Mouse (Mus musculus) heart, postnatal 0 days (tissue): ENCODE data around the gene Magi1. TPM values are rescaled to one million over a fixed set of nuclear protein-coding genes. Genes with fewer than 3 reads are reported as not detected.

Experiments
- ATAC-seq: fragments of 200-750 bp; cut with Nextera tagmentation; 2 replicates; pipeline ENCODE4 v1.8.0; 2017; ENCODE audit warnings: low read depth, moderate number of reproducible peaks, moderate library complexity; ENCODE audit not compliant: insufficient read depth
- DNase-seq: peaks from one replicate; pipeline ENCODE4 v3.0.0-alpha.2; 2016; ENCODE audit warnings: low spot score
- H3K27ac ChIP-seq: fragments of 300-500 bp; sonication (generic); 2 replicates; pipeline ENCODE4 v1.5.1; 2014; ENCODE audit warnings: low read depth, mild to moderate bottlenecking
- H3K27me3 ChIP-seq: fragments of 300-500 bp; sonication (generic); 2 replicates; pipeline ENCODE4 v1.6.1; 2014; ENCODE audit warnings: low read length, mixed read lengths; ENCODE audit not compliant: control insufficient read depth, insufficient read depth
- H3K36me3 ChIP-seq: fragments of 300-500 bp; sonication (generic); replicated peaks from 2 replicates; pipeline ENCODE4 v1.6.1; 2014; ENCODE audit warnings: low read length, mixed read lengths; ENCODE audit not compliant: control insufficient read depth, insufficient read depth
- H3K4me1 ChIP-seq: fragments of 300-500 bp; sonication (generic); 2 replicates; pipeline ENCODE4 v1.6.1; 2014; ENCODE audit warnings: antibody characterized with exemption; ENCODE audit not compliant: control insufficient read depth, insufficient read depth
- H3K4me2 ChIP-seq: fragments of 300-500 bp; sonication (generic); 2 replicates; pipeline ENCODE4 v1.6.1; 2014; ENCODE audit warnings: low read depth, mild to moderate bottlenecking, low read length, moderate library complexity
- H3K4me3 ChIP-seq: fragments of 300-500 bp; sonication (generic); 2 replicates; pipeline ENCODE4 v1.5.1; 2014; ENCODE audit warnings: low read depth, low read length
- H3K9ac ChIP-seq: fragments of 300-500 bp; sonication (generic); replicated peaks from 2 replicates; pipeline ENCODE4 v1.6.1; 2014; ENCODE audit warnings: low read depth, low read length, mixed read lengths
- H3K9me3 ChIP-seq: fragments of 300-500 bp; sonication (generic); replicated peaks from 2 replicates; pipeline ENCODE4 v1.6.1; 2016; ENCODE audit warnings: low read length; ENCODE audit not compliant: control insufficient read depth
- CTCF ChIP-seq: IDR thresholded peaks from 2 replicates; pipeline ENCODE4 v1.5.1; 2016; ENCODE audit warnings: antibody characterized with exemption, control low read depth, low read depth
- EP300 ChIP-seq: IDR thresholded peaks from 2 replicates; pipeline ENCODE4 v1.6.1; 2016; ENCODE audit warnings: antibody characterized with exemption, low read depth
- WGBS: fragments of 180-500 bp; shearing (Covaris S2); extraction: QIAGEN DNeasy Blood & Tissue Kit; methylation state at CpG from one replicate; pipeline ENCODE4 v1.1.7; 2014; 5-methylcytosine and 5-hydroxymethylcytosine counted together
- polyA plus RNA-seq: library from polyadenylated mRNA; unstranded; fragments of >200 nt; fragmentation: Nextera tagmentation; extraction: Ambion mirVana; gene quantifications from 2 replicates; pipeline ENCODE4 v1.2.1, GENCODE M21; 2015
- total RNA-seq: library from RNA; depleted of rRNA; stranded (reverse); fragments of >200 nt; gene quantifications from 2 replicates; pipeline ENCODE4 v1.2.3, GENCODE M21; 2014; ENCODE audit warnings: low replicate concordance

The Magi1 gene
- total and polyA plus RNA-seq, 2 experiments from 2014 or later: 4.6 to 15.3 TPM

DNA sequence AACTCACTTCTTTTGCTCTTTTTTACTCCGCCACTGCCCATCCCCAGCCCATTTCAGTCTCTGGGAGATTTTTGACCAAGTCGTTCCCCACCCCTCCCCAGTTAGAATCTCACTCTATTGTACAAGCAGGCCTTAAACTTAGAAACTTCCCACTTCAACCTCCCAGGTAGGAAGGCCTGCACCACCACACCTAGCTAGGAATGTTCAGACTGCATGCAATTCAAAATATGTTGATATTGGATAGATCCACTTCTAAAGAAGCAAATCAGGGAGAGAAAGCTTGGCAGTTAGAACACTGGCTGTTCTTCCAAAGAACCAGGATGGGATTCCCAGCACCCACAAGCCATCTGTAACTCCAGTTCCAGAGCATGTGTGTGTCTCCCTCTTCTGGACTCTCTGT, 81.8 kb downstream of the Magi1 start:
- H3K27ac ChIP-seq: no peak overlapping the region
- H3K4me1 ChIP-seq: peaks cover 47% of the 10 kb centered on the region
- no peak for ATAC-seq
- DNase-seq: no peak
- TF ChIP-seq EP300: no peak
- TF ChIP-seq CTCF: no peak
- no peaks in the 10 kb centered on the region for H3K27me3 ChIP-seq
- no peak overlapping the region for H3K9ac ChIP-seq
- H3K4me3 ChIP-seq: no peak overlapping the region
- H3K4me2 ChIP-seq: no peak overlapping the region
- 94% methylated on average over 2 of the region's 2 CpGs for WGBS
- no peaks in the 10 kb centered on the region for H3K36me3 ChIP-seq
- no peaks in the 10 kb centered on the region for H3K9me3 ChIP-seq

DNA sequence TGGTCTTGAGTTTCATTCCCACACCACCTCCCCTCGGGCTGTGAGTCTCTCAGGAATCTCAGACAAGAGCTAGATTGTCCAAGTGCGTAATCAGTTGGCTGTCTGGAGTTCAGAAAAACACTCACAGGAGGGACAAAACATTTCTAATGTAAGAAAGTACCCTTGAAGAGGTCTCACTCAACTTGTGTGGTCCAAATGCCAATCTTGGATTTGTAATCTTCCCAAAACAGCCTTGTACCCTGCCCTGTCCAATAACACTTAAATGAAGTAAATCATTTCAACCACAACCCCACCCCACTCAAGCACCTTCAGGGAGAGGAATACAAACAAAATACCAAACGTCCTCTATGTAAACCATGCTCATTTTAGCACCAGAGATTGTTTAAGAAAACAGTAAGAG, 82.8 kb downstream of the Magi1 start:
- H3K4me2 ChIP-seq: no peak overlapping the region
- no peak overlapping the region for H3K9ac ChIP-seq
- H3K27me3 ChIP-seq: no peaks in the 10 kb centered on the region
- WGBS: 46% methylated on average over 3 of the region's 3 CpGs
- peaks cover 47% of the 10 kb centered on the region for H3K4me1 ChIP-seq
- ATAC-seq (no peak), DNase-seq (no peak)
- H3K9me3 ChIP-seq: no peaks in the 10 kb centered on the region
- H3K36me3 ChIP-seq: no peaks in the 10 kb centered on the region
- H3K27ac ChIP-seq: no peak overlapping the region
- no peak overlapping the region for H3K4me3 ChIP-seq
- TF ChIP-seq EP300: no peak
- TF ChIP-seq CTCF: no peak

DNA sequence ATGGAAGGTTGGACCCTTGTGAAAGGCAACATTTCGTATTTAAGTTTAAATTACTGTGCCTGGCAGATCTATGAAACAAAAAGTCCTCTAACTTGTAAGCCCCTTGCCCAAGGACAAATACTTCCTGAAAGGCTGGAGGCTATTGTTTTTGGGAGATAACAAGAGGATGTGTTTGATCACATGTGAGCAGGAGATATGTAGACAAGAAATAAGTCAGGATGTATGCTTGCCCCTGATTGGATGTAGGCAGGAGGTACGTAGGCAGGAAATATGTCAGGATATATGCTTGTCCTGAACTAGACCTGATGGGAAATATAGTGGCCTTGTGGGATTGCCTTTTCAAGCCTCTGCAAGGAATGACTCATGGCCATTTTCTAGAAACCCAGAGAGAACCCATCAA, 84.0 kb downstream of the Magi1 start:
- Histone ChIP-seq H3K27ac (no peak overlapping the region), H3K36me3 (no peaks in the 10 kb centered on the region), H3K4me1 (peaks cover 44% of the 10 kb centered on the region), H3K9me3 (no peaks in the 10 kb centered on the region), H3K4me2 (no peak overlapping the region), H3K27me3 (no peaks in the 10 kb centered on the region), H3K4me3 (no peak overlapping the region), H3K9ac (no peak overlapping the region)
- TF ChIP-seq EP300 (no peak), CTCF (no peak)
- no peak for DNase-seq
- WGBS: 69% methylated on average over 2 of the region's 2 CpGs
- ATAC-seq: no peak

DNA sequence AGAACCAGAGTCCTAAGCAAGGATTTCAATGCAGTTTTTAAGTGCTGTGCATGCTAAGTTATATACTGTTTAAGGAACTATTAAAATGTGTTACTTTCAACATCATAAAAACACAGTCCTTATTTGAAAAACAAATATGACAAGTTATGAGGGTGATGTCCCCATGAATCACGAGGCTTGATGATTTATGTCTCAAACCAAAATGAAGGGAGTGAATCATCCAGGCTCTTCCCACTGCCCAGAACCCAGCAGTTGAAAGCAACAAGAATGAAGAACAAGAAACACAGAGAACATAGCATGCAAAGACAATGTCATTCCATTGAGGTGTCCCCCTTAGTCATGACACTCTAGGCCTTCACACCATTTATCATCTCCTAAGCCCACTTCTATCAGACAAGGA, 85.9 kb downstream of the Magi1 start:
- no peak overlapping the region for H3K4me3 ChIP-seq
- no peak overlapping the region for H3K4me2 ChIP-seq
- no peak overlapping the region for H3K27ac ChIP-seq
- H3K27me3 ChIP-seq: no peaks in the 10 kb centered on the region
- WGBS: 74% methylated on average over 1 of the region's 1 CpGs
- no peak for ATAC-seq
- no peaks in the 10 kb centered on the region for H3K9me3 ChIP-seq
- no peak overlapping the region for H3K9ac ChIP-seq
- no peak for DNase-seq
- TF ChIP-seq EP300: no peak
- TF ChIP-seq CTCF: no peak
- H3K36me3 ChIP-seq: no peaks in the 10 kb centered on the region
- H3K4me1 ChIP-seq: peaks cover 26% of the 10 kb centered on the region

DNA sequence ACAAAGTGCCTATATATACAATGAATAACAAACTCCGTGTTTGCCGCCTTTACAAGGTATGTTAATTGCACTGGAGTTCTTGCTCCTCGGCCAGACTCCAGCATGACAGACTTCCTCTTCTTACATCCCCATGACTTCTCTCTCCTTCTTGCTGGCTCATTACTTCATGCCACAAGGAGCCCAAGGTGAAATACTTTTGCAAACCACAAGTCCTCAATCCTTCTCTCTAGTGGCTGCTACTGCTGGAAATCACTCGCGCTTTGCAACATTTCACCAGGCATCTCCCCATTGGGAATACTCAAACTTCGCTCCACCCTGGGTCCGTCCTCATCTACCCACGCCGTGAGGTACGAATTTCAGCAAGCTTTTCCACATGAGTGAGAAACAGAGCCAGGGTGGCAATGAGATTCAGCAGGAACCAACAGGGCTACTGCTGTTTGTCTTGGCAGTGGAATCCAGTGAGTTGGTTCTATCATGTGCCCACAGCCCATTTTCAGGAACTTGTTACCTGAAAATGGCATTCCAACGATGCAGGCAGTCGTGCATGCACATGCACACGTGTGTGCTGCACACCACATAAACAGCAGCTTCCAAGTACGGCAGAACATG, 88.3 kb downstream of the Magi1 start:
- 79% methylated on average over 14 of the region's 14 CpGs for WGBS
- Histone ChIP-seq H3K4me2 (no peak overlapping the region), H3K36me3 (no peaks in the 10 kb centered on the region), H3K4me1 (peaks cover 21% of the 10 kb centered on the region), H3K9me3 (no peaks in the 10 kb centered on the region), H3K4me3 (no peak overlapping the region), H3K27ac (no peak overlapping the region), H3K27me3 (no peaks in the 10 kb centered on the region), H3K9ac (no peak overlapping the region)
- TF ChIP-seq EP300 (no peak), CTCF (no peak)
- DNase-seq: no peak
- ATAC-seq: no peak

DNA sequence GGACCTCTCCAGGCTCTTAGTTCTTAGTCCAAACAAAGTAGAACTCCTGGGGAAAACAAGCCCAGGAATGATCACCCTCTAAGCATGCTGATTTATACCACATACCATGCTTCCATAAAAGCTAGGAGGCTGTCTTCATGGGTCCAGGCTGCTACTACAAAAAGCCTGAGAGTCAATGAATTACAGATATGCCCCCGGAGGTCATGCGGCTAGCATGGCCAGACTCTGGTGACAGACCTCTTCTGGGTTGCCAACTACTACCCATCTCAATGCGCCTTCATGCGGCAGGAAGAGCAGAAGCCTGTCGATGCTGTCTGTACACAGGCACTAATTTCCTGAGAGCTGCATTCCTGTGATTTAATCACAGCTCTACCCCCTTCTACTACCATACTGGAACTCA, 92.9 kb downstream of the Magi1 start:
- Histone ChIP-seq H3K9me3 (no peaks in the 10 kb centered on the region), H3K27ac (peak overlapping the region; percentile 18; the same call in 1 of the 2 replicates), H3K9ac (no peak overlapping the region), H3K4me1 (peaks cover 45% of the 10 kb centered on the region), H3K27me3 (no peaks in the 10 kb centered on the region), H3K36me3 (no peaks in the 10 kb centered on the region), H3K4me2 (no peak overlapping the region), H3K4me3 (no peak overlapping the region)
- WGBS: 47% methylated on average over 5 of the region's 5 CpGs
- no peak for TF ChIP-seq CTCF
- DNase-seq (no peak), ATAC-seq (no peak)
